Mouse (Mus musculus) activated CD4-positive, CD25-positive, alpha-beta regulatory T cell (primary cell): Measurements from ENCODE around the gene Pigf. TPM values are rescaled to one million over a fixed set of nuclear protein-coding genes. Genes with fewer than 3 reads are reported as not detected.

Experiments used
- polyA plus RNA-seq, 2 experiments: library from polyadenylated mRNA; unstranded; fragments of 100-300 nt; shearing (Covaris generic); gene quantifications; one replicate each; pipeline ENCODE4 v1.2.1; 2017

Pigf gene
- 10 to 100 TPM; 19.3 to 19.5 TPM for polyA plus RNA-seq

GRCm38 (mm10) chr17:87025269-87025949 lies at the start of gene Pigf, which contains the start of gene Cript:
Gene Pigf, minus strand, starts transcription at chr17:87025406.
Gene Cript, plus strand, starts transcription at chr17:87025550.

GRCm38 (mm10) chr17:86962894-86963585 lies 62.2 kb downstream of the Pigf start, which contains the start of gene Rhoq:
Gene Rhoq, plus strand, starts transcription at chr17:86963082.

GRCm38 (mm10) chr17:86947840-86948796 lies 77.1 kb downstream of the Pigf start, which contains the start of gene Atp6v1e2:
Gene Atp6v1e2, minus strand, starts transcription at chr17:86947897.

Other genes starting within 250 kb of the Pigf start
- gene Tmem247, start 108.1 kb downstream of the Pigf start, polyA plus RNA-seq: under 1 TPM in 1 of 2 experiments, not detected in 1; 0.79 TPM
- gene Atp6v1e2, start 77.5 kb downstream of the Pigf start, polyA plus RNA-seq: not detected
- gene Rhoq, start 62.3 kb downstream of the Pigf start, polyA plus RNA-seq: 1 to 10 TPM; 2.2 to 5.1 TPM
- 100 to 1,000 TPM; 135 to 137 TPM for gene Cript, start 144 bp upstream of the Pigf start, polyA plus RNA-seq
- 10 to 100 TPM in 1 of 2 experiments, 1 to 10 TPM in 1; 8.6 to 11.1 TPM for gene Socs5, start 82.3 kb upstream of the Pigf start, polyA plus RNA-seq
- 10 to 100 TPM; 23.5 to 27.7 TPM for gene Mcfd2, start 240.5 kb upstream of the Pigf start, polyA plus RNA-seq